Mouse (Mus musculus) embryonic facial prominence, embryonic 12.5 days (tissue): ENCODE measurements around the gene C130074G19Rik. TPM values are rescaled to one million over a fixed set of nuclear protein-coding genes. Genes with fewer than 3 reads are reported as not detected.

Experiments used
- ATAC-seq: fragments of 200-750 bp; cut with Nextera tagmentation; 2 replicates; pipeline ENCODE4 v1.8.0; 2017; ENCODE audit not compliant: insufficient number of reproducible peaks, insufficient read depth, low FRiP score, low TSS enrichment
- H3K27ac ChIP-seq: fragments of 300-500 bp; sonication (generic); 2 replicates; pipeline ENCODE4 v1.5.1; 2016; ENCODE audit warnings: mild to moderate bottlenecking
- H3K27me3 ChIP-seq: fragments of 300-500 bp; sonication (generic); 2 replicates; pipeline ENCODE4 v1.6.1; 2016; ENCODE audit warnings: mild to moderate bottlenecking, moderate library complexity
- H3K36me3 ChIP-seq: fragments of 300-500 bp; sonication (generic); 2 replicates; pipeline ENCODE4 v1.6.1; 2016; ENCODE audit warnings: mild to moderate bottlenecking
- H3K4me1 ChIP-seq: fragments of 300-500 bp; sonication (generic); 2 replicates; pipeline ENCODE4 v1.6.1; 2016
- H3K4me2 ChIP-seq: fragments of 300-500 bp; sonication (generic); replicated peaks from 2 replicates; pipeline ENCODE4 v1.6.1; 2016; ENCODE audit warnings: mild to moderate bottlenecking, moderate library complexity
- H3K4me3 ChIP-seq: fragments of 300-500 bp; sonication (generic); 2 replicates; pipeline ENCODE4 v1.5.1; 2016; ENCODE audit warnings: mild to moderate bottlenecking
- H3K9ac ChIP-seq: fragments of 300-500 bp; sonication (generic); 2 replicates; pipeline ENCODE4 v1.6.1; 2016; ENCODE audit warnings: mild to moderate bottlenecking, moderate library complexity
- H3K9me3 ChIP-seq: fragments of 300-500 bp; sonication (generic); 2 replicates; pipeline ENCODE4 v1.6.1; 2016; ENCODE audit warnings: mild to moderate bottlenecking, moderate library complexity
- WGBS: fragments of 180-500 bp; shearing (Covaris S2); methylation state at CpG from one replicate; pipeline ENCODE4 v1.1.7; 2016; 5-methylcytosine and 5-hydroxymethylcytosine counted together
- microRNA counts: library from miRNA; unstranded; fragments of <30 nt; microRNA quantifications from one replicate; lab custom pipeline; 2017
- microRNA-seq: library from miRNA; unstranded; fragments of <30 nt; microRNA quantifications from one replicate; pipeline ENCODE4, GENCODE M21; 2017
- polyA plus RNA-seq: library from polyadenylated mRNA; unstranded; fragments of >200 nt; fragmentation: Nextera tagmentation; extraction: Ambion mirVana; gene quantifications from 2 replicates; pipeline ENCODE4 v1.2.1, GENCODE M21; 2016

C130074G19Rik gene
- polyA plus RNA-seq, 1 experiment from 2014 or later, result 1.3 TPM

- no peak overlapping the region for H3K27ac ChIP-seq
- H3K36me3 ChIP-seq, result peaks cover 40% of the 10 kb centered on the region
- no peaks in the 10 kb centered on the region for H3K9me3 ChIP-seq
- WGBS, result 92% methylated on average over 7 of the region's 7 CpGs
- H3K4me1 ChIP-seq, result no peaks in the 10 kb centered on the region
- no peaks in the 10 kb centered on the region for H3K27me3 ChIP-seq
- no peak overlapping the region for H3K4me2 ChIP-seq
- H3K4me3 ChIP-seq, result no peak overlapping the region
- no peak overlapping the region for H3K9ac ChIP-seq
- no peak for ATAC-seq
Observed at GRCm38 (mm10) chr1:184833499-184833898, 49.5 kb downstream of the C130074G19Rik start.

DNA sequence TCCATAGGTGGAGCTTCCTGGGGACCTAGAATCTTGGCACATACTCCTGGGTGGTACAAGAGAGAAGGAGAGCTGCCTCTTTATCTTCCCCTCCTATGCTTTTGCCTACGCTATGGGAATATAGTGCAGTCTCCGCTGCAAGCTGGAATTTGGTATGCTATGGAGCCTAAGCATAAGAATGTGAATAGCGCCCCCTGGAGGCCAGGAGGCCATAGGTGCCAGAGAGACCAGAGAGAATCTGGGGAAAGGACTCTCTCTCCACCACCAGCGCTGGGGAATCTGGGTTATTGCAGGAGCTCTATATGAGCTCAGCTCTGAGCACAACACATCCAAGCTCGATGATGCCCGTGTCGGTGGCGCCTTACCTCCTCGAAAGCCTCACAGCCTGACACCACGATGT is 50.8 kb downstream of the C130074G19Rik start:
- Histone ChIP-seq H3K27ac (no peak overlapping the region), H3K4me1 (peaks cover 1% of the 10 kb centered on the region; the same call in 1 of the 2 replicates), H3K4me3 (no peak overlapping the region), H3K9me3 (no peaks in the 10 kb centered on the region), H3K4me2 (no peak overlapping the region), H3K27me3 (no peaks in the 10 kb centered on the region), H3K36me3 (peaks cover 38% of the 10 kb centered on the region), H3K9ac (no peak overlapping the region)
- WGBS, result 80% methylated on average over 10 of the region's 10 CpGs
- ATAC-seq, result no peak

- Histone ChIP-seq H3K27me3 (no peaks in the 10 kb centered on the region), H3K9me3 (no peaks in the 10 kb centered on the region), H3K27ac (no peak overlapping the region), H3K4me1 (peaks cover 3% of the 10 kb centered on the region; the same call in 1 of the 2 replicates), H3K9ac (no peak overlapping the region), H3K36me3 (peaks cover 38% of the 10 kb centered on the region), H3K4me2 (no peak overlapping the region), H3K4me3 (no peak overlapping the region)
- 81% methylated on average over 8 of the region's 8 CpGs for WGBS
- no peak for ATAC-seq
Observed at GRCm38 (mm10) chr1:184829897-184830296, 53.1 kb downstream of the C130074G19Rik start.

DNA sequence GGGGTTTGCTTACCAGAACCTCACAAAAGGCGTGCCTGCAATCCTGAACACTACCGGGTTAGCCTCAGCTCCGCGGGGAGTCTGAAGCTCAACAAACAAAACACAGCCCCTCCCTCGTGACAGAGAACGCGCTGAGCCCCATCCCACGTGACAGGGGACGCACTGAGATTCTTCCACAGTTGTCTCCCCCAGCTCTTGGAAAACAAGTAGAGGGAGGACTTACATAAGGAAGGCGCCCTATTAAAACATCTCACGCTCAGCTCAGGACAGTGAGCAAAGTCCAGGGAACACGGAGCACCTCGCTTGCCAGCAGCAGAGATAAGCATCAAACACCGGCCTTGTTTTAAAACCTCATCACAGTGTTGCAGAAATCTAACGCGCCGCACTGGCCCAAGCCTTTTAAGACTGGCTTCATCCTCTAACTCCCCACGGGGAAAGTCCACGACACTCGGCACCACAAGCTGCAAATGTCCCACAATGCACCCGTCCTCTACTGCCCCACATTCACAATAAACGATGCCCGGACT is 55.8 kb downstream of the C130074G19Rik start:
- Histone ChIP-seq H3K9me3 (no peaks in the 10 kb centered on the region), H3K4me2 (0 out of 2 replicates have a peak overlapping the region, but pooled peaks have one; percentile 16), H3K4me3 (no peak overlapping the region), H3K27ac (no peak overlapping the region), H3K27me3 (no peaks in the 10 kb centered on the region), H3K36me3 (peaks cover 24% of the 10 kb centered on the region), H3K9ac (peak overlapping the region; percentile 15; the same call in 1 of the 2 replicates), H3K4me1 (peaks cover 17% of the 10 kb centered on the region; the same call in 1 of the 2 replicates)
- ATAC-seq, result no peak
- 32% methylated on average over 23 of the region's 23 CpGs for WGBS

DNA sequence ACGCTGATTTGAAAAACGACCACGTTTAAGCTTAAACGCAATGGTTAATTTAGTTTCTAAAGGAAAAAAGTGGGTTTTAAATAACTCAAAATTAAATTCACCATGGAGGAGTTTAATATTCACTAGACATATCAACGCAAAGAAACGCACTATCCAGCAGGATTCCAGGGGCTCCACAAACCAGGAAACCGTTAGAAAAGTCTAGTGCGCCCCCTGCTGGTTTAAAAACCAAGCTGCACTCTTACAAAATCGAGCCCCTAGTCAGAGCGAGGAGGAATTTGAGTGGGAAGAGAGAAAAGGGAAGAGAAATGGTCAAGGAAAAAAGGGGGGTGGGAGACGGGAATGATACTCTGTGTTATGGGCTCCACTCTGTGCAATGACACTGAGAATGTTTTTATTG is 57.9 kb downstream of the C130074G19Rik start:
- no peaks in the 10 kb centered on the region for H3K9me3 ChIP-seq
- H3K9ac ChIP-seq, result no peak overlapping the region
- no peak overlapping the region for H3K27ac ChIP-seq
- WGBS, result 22% methylated on average over 11 of the region's 11 CpGs
- peak overlapping the region; percentile 6; the same call in 1 of the 2 replicates for H3K4me2 ChIP-seq
- peaks cover 17% of the 10 kb centered on the region for H3K36me3 ChIP-seq
- H3K4me1 ChIP-seq, result peaks cover 17% of the 10 kb centered on the region; the same call in 1 of the 2 replicates
- no peak overlapping the region for H3K4me3 ChIP-seq
- ATAC-seq, result no peak
- H3K27me3 ChIP-seq, result no peaks in the 10 kb centered on the region

DNA sequence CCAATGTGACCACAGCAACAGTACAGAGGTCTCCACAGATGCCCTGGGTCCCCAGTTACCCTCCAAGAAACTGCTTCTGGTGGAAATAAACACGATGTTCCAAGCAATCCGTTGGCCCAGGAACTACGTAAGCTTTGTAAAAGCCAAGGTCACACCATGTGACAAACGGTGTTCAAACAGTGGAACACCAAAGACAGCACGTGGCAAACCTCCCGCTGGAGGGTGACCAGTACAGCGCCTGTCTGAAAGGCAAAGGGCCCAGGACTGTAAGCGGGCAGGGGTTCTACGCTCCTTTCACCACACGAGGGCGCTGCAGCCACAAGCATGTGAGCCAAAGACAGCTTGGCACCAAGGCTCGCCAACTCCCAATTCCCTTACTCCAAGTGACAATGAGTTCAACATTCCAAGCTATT is 58.6 kb downstream of the C130074G19Rik start:
- Histone ChIP-seq H3K4me2 (0 out of 2 replicates have a peak overlapping the region, but pooled peaks have one; percentile 6), H3K27ac (no peak overlapping the region), H3K36me3 (peaks cover 19% of the 10 kb centered on the region; the same call in 1 of the 2 replicates), H3K4me1 (peaks cover 17% of the 10 kb centered on the region; the same call in 1 of the 2 replicates), H3K27me3 (no peaks in the 10 kb centered on the region), H3K9me3 (no peaks in the 10 kb centered on the region), H3K9ac (no peak overlapping the region), H3K4me3 (no peak overlapping the region)
- peak; percentile 82 for ATAC-seq
- WGBS, result 5% methylated on average over 12 of the region's 12 CpGs

- peak overlapping the region; percentile 36 for H3K4me2 ChIP-seq
- no peak overlapping the region for H3K4me3 ChIP-seq
- H3K4me1 ChIP-seq, result peaks cover 17% of the 10 kb centered on the region; the same call in 1 of the 2 replicates
- no peaks in the 10 kb centered on the region for H3K9me3 ChIP-seq
- peak; percentile 69; the same call in 1 of the 2 replicates for ATAC-seq
- H3K27me3 ChIP-seq, result no peaks in the 10 kb centered on the region
- no peak overlapping the region for H3K9ac ChIP-seq
- no peak overlapping the region for H3K27ac ChIP-seq
- 11% methylated on average over 11 of the region's 11 CpGs for WGBS
- peaks cover 24% of the 10 kb centered on the region for H3K36me3 ChIP-seq
Observed at GRCm38 (mm10) chr1:184822678-184823077, 60.3 kb downstream of the C130074G19Rik start.

MicroRNAs encoded within 50 kb of the gene (microRNA counts, 519-probe panel; counts per million panel counts)
- microRNA mmu-miR-1981 (lab: Ali Mortazavi, UCI), result 460 counts per million, percentile 65 among the panel's probes with 10 or more counts

Small RNA genes within 50 kb of the gene (microRNA-seq; reads per million reads assigned to microRNA genes)
- 119 reads per million, percentile 53 among the genes with 10 or more reads in this experiment for gene Mir1981

Other genes starting within 250 kb of the C130074G19Rik start
- gene Hlx, start 150.6 kb downstream of the C130074G19Rik start, polyA plus RNA-seq, result 8.4 and 9.7 TPM in 2 replicates
- gene Marc1, start 71.9 kb downstream of the C130074G19Rik start, polyA plus RNA-seq, result not detected in 2 replicates
- 144 and 152 TPM in 2 replicates for gene Marc2, start 36.8 kb downstream of the C130074G19Rik start, polyA plus RNA-seq
- gene Mark1, start 116.4 kb upstream of the C130074G19Rik start, polyA plus RNA-seq, result 4.6 and 5.2 TPM in 2 replicates